Mouse (Mus musculus): ENCODE data around the gene 4933402E13Rik.

DNA sequence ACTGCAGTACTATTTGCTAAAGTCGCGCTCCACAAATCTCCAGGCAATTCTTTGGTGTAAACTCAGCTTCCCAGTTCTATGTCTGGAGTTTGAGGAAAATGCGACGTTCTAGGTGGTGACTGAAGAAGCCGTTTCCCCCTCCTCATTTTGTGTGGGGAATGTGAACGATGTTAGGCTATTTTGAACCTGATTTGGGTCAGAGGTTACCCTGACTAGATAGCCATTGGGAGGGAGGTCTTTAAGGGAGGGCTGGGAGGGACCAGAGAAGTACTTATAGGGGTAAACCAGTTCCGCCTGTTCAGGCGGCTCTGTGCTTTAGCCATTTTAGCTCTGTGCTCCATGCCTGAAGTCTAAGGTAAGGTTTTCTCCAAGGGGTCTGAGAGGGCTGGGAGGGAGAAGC, at the start of gene 4933402E13Rik:
- TF ChIP-seq POLR2A (IDR thresholded peaks at IDR 0.05; ENCODE audit: borderline replicate concordance, control insufficient read depth, low read depth, low read length) (no peak), CTCF (IDR thresholded peaks at IDR 0.05; ENCODE audit: control insufficient read depth, insufficient read depth, low read length) (no peak)

All from bone marrow, adult 2 months (tissue).